Mouse (Mus musculus) heart, embryonic 11.5 days (tissue): Measurements from ENCODE around the gene Nid1. TPM values are rescaled to one million over a fixed set of nuclear protein-coding genes. Genes with fewer than 3 reads are reported as not detected.

Experiments used
- ATAC-seq: fragments of 200-750 bp; cut with Nextera tagmentation; replicated peaks from 2 replicates; pipeline ENCODE4 v1.8.0; 2017; ENCODE audit warnings: moderate library complexity; ENCODE audit not compliant: insufficient number of reproducible peaks, low FRiP score, low TSS enrichment
- H3K27ac ChIP-seq: fragments of 300-500 bp; sonication (generic); 2 replicates; pipeline ENCODE4 v1.5.1; 2014; ENCODE audit warnings: mild to moderate bottlenecking, low read depth, low read length
- H3K27me3 ChIP-seq: fragments of 300-500 bp; sonication (generic); 2 replicates; pipeline ENCODE4 v1.6.1; 2014; ENCODE audit warnings: mild to moderate bottlenecking, low read length, mixed read lengths; ENCODE audit not compliant: control insufficient read depth, insufficient read depth
- H3K36me3 ChIP-seq: fragments of 300-500 bp; sonication (generic); 2 replicates; pipeline ENCODE4 v1.6.1; 2014; ENCODE audit warnings: mild to moderate bottlenecking, low read length, moderate library complexity, mixed read lengths; ENCODE audit not compliant: control insufficient read depth, insufficient read depth
- H3K4me1 ChIP-seq: fragments of 300-500 bp; sonication (generic); 2 replicates; pipeline ENCODE4 v1.6.1; 2014; ENCODE audit warnings: low read length; ENCODE audit not compliant: control insufficient read depth, insufficient read depth
- H3K4me2 ChIP-seq: fragments of 300-500 bp; sonication (generic); 2 replicates; pipeline ENCODE4 v1.6.1; 2014; ENCODE audit warnings: mild to moderate bottlenecking, moderate library complexity
- H3K4me3 ChIP-seq: fragments of 300-500 bp; sonication (generic); 2 replicates; pipeline ENCODE4 v1.5.1; 2014; ENCODE audit warnings: low read depth, low read length
- H3K9ac ChIP-seq: fragments of 300-500 bp; sonication (generic); 2 replicates; pipeline ENCODE4 v1.6.1; 2014; ENCODE audit warnings: mild to moderate bottlenecking, low read depth, low read length, moderate library complexity
- H3K9me3 ChIP-seq: fragments of 300-500 bp; sonication (generic); replicated peaks from 2 replicates; pipeline ENCODE4 v1.6.1; 2016; ENCODE audit warnings: low read length; ENCODE audit not compliant: control insufficient read depth
- WGBS: fragments of 180-500 bp; shearing (Covaris S2); extraction: QIAGEN DNeasy Blood & Tissue Kit; methylation state at CpG from one replicate; pipeline ENCODE4 v1.1.7; 2014; ENCODE audit not compliant: insufficient replicate concordance; 5-methylcytosine and 5-hydroxymethylcytosine counted together
- polyA plus RNA-seq: library from polyadenylated mRNA; unstranded; fragments of >200 nt; fragmentation: Nextera tagmentation; extraction: Ambion mirVana; gene quantifications from 2 replicates; pipeline ENCODE4 v1.2.1, GENCODE M21; 2014

Gene Nid1
- polyA plus RNA-seq, 1 experiment from 2014 or later, result 61.4 TPM

- no peak overlapping the region for H3K4me2 ChIP-seq
- no peaks in the 10 kb centered on the region for H3K27me3 ChIP-seq
- H3K9ac ChIP-seq, result no peak overlapping the region
- no peaks in the 10 kb centered on the region for H3K4me1 ChIP-seq
- H3K27ac ChIP-seq, result no peak overlapping the region
- no peak for ATAC-seq
- peaks cover 3% of the 10 kb centered on the region; the same call in 1 of the 2 replicates for H3K36me3 ChIP-seq
- no peak overlapping the region for H3K4me3 ChIP-seq
- 50% methylated on average over 2 of the region's 2 CpGs for WGBS
- no peaks in the 10 kb centered on the region for H3K9me3 ChIP-seq
Measured at GRCm38 (mm10) chr13:13492151-13492550, 54.8 kb downstream of the Nid1 start.

DNA sequence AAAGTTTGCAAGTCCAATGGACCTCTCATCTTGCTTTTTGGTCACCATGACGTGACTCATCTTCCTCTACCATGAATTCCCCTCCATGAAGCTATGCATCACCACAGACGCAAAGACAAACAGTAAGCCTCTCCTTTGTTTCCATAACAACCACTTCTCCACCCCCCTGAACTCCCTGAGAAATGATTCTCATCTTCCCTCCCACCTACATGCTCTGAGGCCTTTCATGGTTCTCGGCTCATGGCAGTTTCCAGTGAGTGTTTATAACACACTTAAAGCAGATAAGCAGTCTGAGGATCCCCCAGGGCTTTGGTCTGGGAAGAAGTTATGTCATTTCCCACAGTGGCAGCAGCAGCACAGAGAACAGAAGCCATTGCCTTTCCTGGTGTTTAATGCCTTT is 56.2 kb downstream of the Nid1 start:
- Histone ChIP-seq H3K27me3 (no peaks in the 10 kb centered on the region), H3K9ac (no peak overlapping the region), H3K4me2 (no peak overlapping the region), H3K4me3 (no peak overlapping the region), H3K4me1 (no peaks in the 10 kb centered on the region), H3K27ac (no peak overlapping the region), H3K9me3 (no peaks in the 10 kb centered on the region), H3K36me3 (no peaks in the 10 kb centered on the region; the same call in 1 of the 2 replicates)
- WGBS, result 33% methylated on average over 3 of the region's 3 CpGs
- ATAC-seq, result no peak

DNA sequence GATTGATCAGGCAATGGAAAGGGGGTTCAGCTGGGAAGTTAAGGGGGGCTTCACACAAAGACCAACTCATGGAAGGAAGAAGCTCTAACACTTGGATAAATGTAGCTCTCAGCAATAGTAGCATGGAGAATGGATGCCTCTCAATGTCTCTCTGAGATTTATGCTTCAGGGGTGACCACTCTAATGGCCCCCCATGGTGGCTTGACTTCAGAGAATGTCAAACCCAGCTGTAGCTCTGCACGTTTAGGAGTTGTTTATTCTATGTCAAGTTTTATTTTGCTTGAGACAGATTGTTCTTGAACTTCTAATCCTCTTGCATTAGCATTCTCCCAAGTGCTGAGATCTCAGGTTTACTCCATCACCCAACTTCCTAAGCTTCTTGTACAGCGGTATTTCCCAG is 60.7 kb downstream of the Nid1 start:
- no peak for ATAC-seq
- H3K36me3 ChIP-seq, result no peaks in the 10 kb centered on the region
- H3K27me3 ChIP-seq, result no peaks in the 10 kb centered on the region
- H3K4me2 ChIP-seq, result no peak overlapping the region
- no peak overlapping the region for H3K4me3 ChIP-seq
- H3K4me1 ChIP-seq, result no peaks in the 10 kb centered on the region
- no peak overlapping the region for H3K9ac ChIP-seq
- no peak overlapping the region for H3K27ac ChIP-seq
- no peaks in the 10 kb centered on the region for H3K9me3 ChIP-seq
- WGBS, result 67% methylated on average over 2 of the region's 2 CpGs

- H3K4me2 ChIP-seq, result no peak overlapping the region
- 88% methylated on average over 10 of the region's 10 CpGs for WGBS
- H3K27me3 ChIP-seq, result no peaks in the 10 kb centered on the region
- no peak overlapping the region for H3K4me3 ChIP-seq
- H3K9me3 ChIP-seq, result no peaks in the 10 kb centered on the region
- no peaks in the 10 kb centered on the region for H3K4me1 ChIP-seq
- H3K9ac ChIP-seq, result no peak overlapping the region
- ATAC-seq, result no peak
- no peak overlapping the region for H3K27ac ChIP-seq
- 0 out of 2 replicates have a peak, but pooled peaks cover 3% of the 10 kb centered on the region for H3K36me3 ChIP-seq
Measured at GRCm38 (mm10) chr13:13502406-13502805, 65.1 kb downstream of the Nid1 start.

GRCm38 (mm10) chr13:13503695-13504386 is 66.5 kb downstream of the Nid1 start:
- WGBS, result 42% methylated on average over 4 of the region's 4 CpGs
- H3K9ac ChIP-seq, result no peak overlapping the region
- H3K27ac ChIP-seq, result no peak overlapping the region
- no peaks in the 10 kb centered on the region for H3K27me3 ChIP-seq
- H3K4me3 ChIP-seq, result no peak overlapping the region
- H3K36me3 ChIP-seq, result 0 out of 2 replicates have a peak, but pooled peaks cover 6% of the 10 kb centered on the region
- no peak overlapping the region for H3K4me2 ChIP-seq
- H3K9me3 ChIP-seq, result no peaks in the 10 kb centered on the region
- H3K4me1 ChIP-seq, result no peaks in the 10 kb centered on the region
- no peak for ATAC-seq

GRCm38 (mm10) chr13:13505063-13505462 is 67.7 kb downstream of the Nid1 start:
- Histone ChIP-seq H3K4me1 (no peaks in the 10 kb centered on the region), H3K9ac (no peak overlapping the region), H3K27me3 (no peaks in the 10 kb centered on the region), H3K4me2 (no peak overlapping the region), H3K36me3 (0 out of 2 replicates have a peak, but pooled peaks cover 6% of the 10 kb centered on the region), H3K4me3 (no peak overlapping the region), H3K27ac (no peak overlapping the region), H3K9me3 (no peaks in the 10 kb centered on the region)
- 77% methylated on average over 5 of the region's 5 CpGs for WGBS
- no peak for ATAC-seq

DNA sequence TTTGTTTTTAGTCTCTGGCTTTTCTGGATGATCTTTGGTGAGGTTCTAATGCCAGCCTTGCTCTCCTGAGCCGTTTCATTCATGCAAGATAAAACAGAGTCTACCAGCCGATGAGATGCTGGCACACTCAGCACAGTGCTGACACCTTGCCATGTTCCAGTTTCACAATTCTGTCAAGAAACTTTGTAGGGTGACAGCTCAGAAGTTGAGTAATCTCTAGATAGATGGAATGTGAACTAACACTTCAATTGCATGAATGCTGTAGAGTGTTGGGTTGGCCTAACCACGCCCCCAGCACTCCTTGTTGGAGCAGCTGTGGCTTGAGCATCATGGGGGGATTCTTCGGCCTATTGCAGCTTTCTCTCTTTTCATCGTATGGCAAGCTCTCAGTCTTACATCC is 69.2 kb downstream of the Nid1 start:
- 0 out of 2 replicates have a peak, but pooled peaks cover 6% of the 10 kb centered on the region for H3K36me3 ChIP-seq
- no peaks in the 10 kb centered on the region for H3K4me1 ChIP-seq
- no peak overlapping the region for H3K27ac ChIP-seq
- no peak overlapping the region for H3K4me3 ChIP-seq
- 85% methylated on average over 5 of the region's 5 CpGs for WGBS
- H3K9me3 ChIP-seq, result no peaks in the 10 kb centered on the region
- H3K9ac ChIP-seq, result no peak overlapping the region
- H3K27me3 ChIP-seq, result no peaks in the 10 kb centered on the region
- H3K4me2 ChIP-seq, result no peak overlapping the region
- ATAC-seq, result no peak

DNA sequence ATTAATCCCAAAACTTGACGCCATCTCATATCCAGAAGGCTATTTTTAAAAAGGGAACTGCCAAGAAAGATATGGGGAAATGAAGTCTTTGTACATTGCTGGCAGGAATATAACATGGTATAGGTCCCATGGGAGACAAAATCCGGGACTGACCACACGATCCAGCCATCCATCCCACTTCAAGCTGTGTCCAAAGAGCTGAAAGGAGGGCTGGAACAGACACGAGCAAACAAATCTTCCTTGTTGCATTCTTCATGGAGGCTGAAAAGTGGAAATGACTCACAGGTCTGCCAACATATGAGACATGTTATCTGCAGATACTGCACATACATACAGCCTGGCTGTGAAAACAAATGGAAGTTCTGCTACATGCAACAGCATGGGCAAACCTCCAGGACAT is 77.5 kb downstream of the Nid1 start:
- no peak for ATAC-seq
- no peak overlapping the region for H3K27ac ChIP-seq

More for the DNA sequence above, 77.5 kb downstream of the Nid1 start:
- H3K27me3 ChIP-seq, result no peaks in the 10 kb centered on the region
- no peak overlapping the region for H3K9ac ChIP-seq
- H3K36me3 ChIP-seq, result no peaks in the 10 kb centered on the region
- no peak overlapping the region for H3K4me2 ChIP-seq
- 61% methylated on average over 4 of the region's 4 CpGs for WGBS
- no peaks in the 10 kb centered on the region for H3K9me3 ChIP-seq
- H3K4me3 ChIP-seq, result no peak overlapping the region
- H3K4me1 ChIP-seq, result no peaks in the 10 kb centered on the region
